ENCODE assay signal across 8 mouse cellular contexts in the genomic region with DNA sequence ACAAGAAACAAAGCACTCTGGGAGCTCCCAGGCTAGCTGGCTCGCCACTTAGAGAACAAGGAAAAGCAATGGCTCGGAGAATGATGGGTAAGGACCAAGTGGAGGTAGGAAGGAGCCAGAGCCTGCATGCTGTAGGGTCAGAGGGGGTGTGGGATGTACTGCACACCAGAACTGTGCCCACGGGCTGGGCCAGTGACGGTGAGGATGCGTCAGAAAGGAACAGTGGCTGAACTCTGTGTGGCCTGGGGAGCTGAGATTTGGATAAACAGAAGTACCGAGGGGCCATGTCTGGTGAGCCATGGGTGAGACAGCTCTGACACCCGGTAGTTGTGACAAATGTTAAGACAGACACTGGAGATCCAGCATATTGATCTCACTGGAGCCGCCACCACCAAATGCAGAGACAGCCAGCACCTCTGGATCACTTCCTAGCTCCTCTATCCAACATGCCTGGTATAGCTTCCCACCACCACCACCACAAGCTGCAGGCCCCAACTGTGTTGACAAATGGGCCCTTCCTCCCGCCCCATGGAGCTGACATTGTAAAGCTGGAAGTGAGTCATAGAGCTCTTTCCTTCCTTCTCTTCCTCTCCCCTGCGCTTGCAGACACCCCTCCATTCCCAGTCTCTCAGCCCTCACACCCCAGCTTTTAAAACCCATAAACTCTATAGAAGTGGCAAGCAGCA. TPM values are rescaled to one million over a fixed set of nuclear protein-coding genes. Genes with fewer than 3 reads are reported as not detected.
DNase-seq lines count a peak whose midpoint lies in the region; ATAC-seq lines count a peak whose summit lies in the region.

No protein-coding gene starts in this region.

- no peak overlapping the region for H3K4me2 ChIP-seq in hindbrain, embryonic 16.5 days (ENCODE audit: low read length)
- H3K4me2 ChIP-seq in forebrain, embryonic 16.5 days (ENCODE audit: low read length): no peak overlapping the region

- no peak for DNase-seq in hindbrain, embryonic 10.5 days (ENCODE audit: low spot score)
- DNase-seq in kidney, postnatal 14 days: peak; percentile 56
- DNase-seq in testis, postnatal 10 days (ENCODE audit: low spot score): no peak
- no peak for DNase-seq in urinary bladder, postnatal 4 days (ENCODE audit: low spot score in 2 of 2)

- ATAC-seq in hindbrain, embryonic 16.5 days: no peak
- ATAC-seq in granulocyte monocyte progenitor cell, adult 5-6 weeks (replicated peaks; ENCODE audit: poor library complexity, severe bottlenecking): peak; percentile 71
- ATAC-seq in megakaryocyte, adult 5-6 weeks (ENCODE audit: poor library complexity, severe bottlenecking): peak; percentile 56
- no peak for ATAC-seq in forebrain, embryonic 16.5 days

- H3K4me3 ChIP-seq in hindbrain, embryonic 10.5 days: no peak overlapping the region
- H3K4me3 ChIP-seq in hindbrain, embryonic 16.5 days (ENCODE audit: low read length): no peak overlapping the region
- H3K4me3 ChIP-seq in forebrain, embryonic 16.5 days (replicated peaks; ENCODE audit: low read length): no peak overlapping the region

- peaks cover 3% of the 10 kb centered on the region; the same call in 1 of the 2 replicates for H3K27me3 ChIP-seq in hindbrain, embryonic 10.5 days (ENCODE audit: insufficient read depth, poor library complexity, severe bottlenecking)
- H3K27me3 ChIP-seq in hindbrain, embryonic 16.5 days (replicated peaks; ENCODE audit: control insufficient read depth, insufficient read depth, low read length): no peaks in the 10 kb centered on the region
- no peaks in the 10 kb centered on the region for H3K27me3 ChIP-seq in forebrain, embryonic 16.5 days (replicated peaks; ENCODE audit: control insufficient read depth, insufficient read depth, low read length)

- 71% methylated on average over 10 of the region's 10 CpGs for WGBS in hindbrain, embryonic 10.5 days
- 75% methylated on average over 10 of the region's 10 CpGs for WGBS in hindbrain, embryonic 16.5 days
- WGBS in forebrain, embryonic 16.5 days: 83% methylated on average over 10 of the region's 10 CpGs

- H3K4me1 ChIP-seq in hindbrain, embryonic 10.5 days (replicated peaks): peaks cover 53% of the 10 kb centered on the region
- H3K4me1 ChIP-seq in hindbrain, embryonic 16.5 days (ENCODE audit: control insufficient read depth, insufficient read depth, low read depth, low read length): no peaks in the 10 kb centered on the region; the same call in 1 of the 2 replicates
- 0 out of 2 replicates have a peak, but pooled peaks cover under 1% of the 10 kb centered on the region for H3K4me1 ChIP-seq in forebrain, embryonic 16.5 days (replicated peaks; ENCODE audit: control insufficient read depth, insufficient read depth, low read length)

- H3K9me3 ChIP-seq in hindbrain, embryonic 10.5 days: no peaks in the 10 kb centered on the region
- no peaks in the 10 kb centered on the region for H3K9me3 ChIP-seq in hindbrain, embryonic 16.5 days (ENCODE audit: control insufficient read depth, low read length)
- H3K9me3 ChIP-seq in forebrain, embryonic 16.5 days (ENCODE audit: control insufficient read depth, low read length): no peaks in the 10 kb centered on the region

- H3K27ac ChIP-seq in hindbrain, embryonic 10.5 days: peak overlapping the region; percentile 63
- H3K27ac ChIP-seq in hindbrain, embryonic 16.5 days (ENCODE audit: low read depth, low read length): no peak overlapping the region
- H3K27ac ChIP-seq in forebrain, embryonic 16.5 days (ENCODE audit: low read length): no peak overlapping the region

- H3K9ac ChIP-seq in hindbrain, embryonic 16.5 days (ENCODE audit: low read depth, low read length): no peak overlapping the region
- H3K9ac ChIP-seq in forebrain, embryonic 16.5 days (replicated peaks; ENCODE audit: low read depth, low read length): no peak overlapping the region

- H3K36me3 ChIP-seq in hindbrain, embryonic 10.5 days: no peaks in the 10 kb centered on the region
- no peaks in the 10 kb centered on the region for H3K36me3 ChIP-seq in hindbrain, embryonic 16.5 days (ENCODE audit: control insufficient read depth, insufficient read depth, low read length)
- H3K36me3 ChIP-seq in forebrain, embryonic 16.5 days (ENCODE audit: control insufficient read depth, insufficient read depth): no peaks in the 10 kb centered on the region

RNA-seq across cellular contexts. Expression of a gene that starts 46.8 kb away (rescaled TPM):
- polyA plus RNA-seq in hindbrain, embryonic 10.5 days (2016; fragmentation: Nextera tagmentation; extraction: Ambion mirVana): 9.3 and 9.9 TPM in 2 replicates
- 3.9 and 4.2 TPM in 2 replicates for polyA plus RNA-seq in hindbrain, embryonic 16.5 days (2015; fragmentation: Nextera tagmentation; extraction: Ambion mirVana)
- 199 TPM in 2 replicates for total RNA-seq in granulocyte monocyte progenitor cell, adult 5-6 weeks (2014; fragmentation: Nextera tagmentation)
- 91.5 and 99.4 TPM in 2 replicates for total RNA-seq in granulocyte monocyte progenitor cell, adult 5-6 weeks (2017)
- total RNA-seq in megakaryocyte, adult 5-6 weeks (2015): 316 and 357 TPM in 2 replicates
- 121 and 168 TPM in 2 replicates for total RNA-seq in megakaryocyte, adult 5-6 weeks (2017)
- 3.4 and 4.2 TPM in 2 replicates for polyA plus RNA-seq in forebrain, embryonic 16.5 days (2015; fragmentation: Nextera tagmentation; extraction: Ambion mirVana)

Comparison
In these comparisons a context has a peak if more than half of its experiments do, and no peak if none do; other contexts are left out.
1. ATAC-seq: peak in granulocyte monocyte progenitor cell, adult 5-6 weeks (single experiment) and megakaryocyte, adult 5-6 weeks (single experiment); none in hindbrain, embryonic 16.5 days (single experiment) and forebrain, embryonic 16.5 days (single experiment).